Mouse (Mus musculus) activated CD4-positive, CD25-positive, alpha-beta regulatory T cell, adult 4 months (primary cell): ENCODE measurements around the gene Olfr53. TPM values are rescaled to one million over a fixed set of nuclear protein-coding genes. Genes with fewer than 3 reads are reported as not detected.
"Not testable (repeated sequence)": the region's sequence is repeated elsewhere in the genome, so short reads cannot be mapped to it uniquely, and the experiment has no call there.

Experiments
- ATAC-seq: one replicate; pipeline ENCODE4 v1.8.0; 2017
- polyA plus RNA-seq, 2 experiments: library from polyadenylated mRNA; unstranded; fragments of 100-300 nt; shearing (Covaris generic); gene quantifications; one replicate each; pipeline ENCODE4 v1.2.1; 2017

The Olfr53 gene
- polyA plus RNA-seq: not detected

DNA sequence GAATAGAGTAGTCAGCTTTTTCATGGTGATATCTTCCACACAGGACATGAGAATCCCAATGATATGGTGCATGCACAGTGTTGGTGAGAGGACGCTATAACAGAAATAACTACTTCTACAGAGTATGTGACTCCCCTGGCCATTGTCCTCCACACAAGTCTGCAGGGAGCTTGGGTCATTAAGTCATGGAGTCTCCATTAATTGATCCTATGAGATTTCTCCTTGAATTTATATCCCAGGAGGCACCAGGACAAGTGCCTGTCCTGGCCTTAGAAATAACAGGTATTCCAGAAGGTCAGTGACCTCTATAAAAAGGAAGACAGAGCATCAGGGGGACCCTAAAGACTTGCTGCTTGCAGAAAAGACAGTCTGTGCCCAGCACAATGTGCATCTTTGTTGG, at the start of gene Olfr53:
Olfr53 (plus strand) TSS at position 301 of the 400 bp plus-strand sequence.
- ATAC-seq: no peak

DNA sequence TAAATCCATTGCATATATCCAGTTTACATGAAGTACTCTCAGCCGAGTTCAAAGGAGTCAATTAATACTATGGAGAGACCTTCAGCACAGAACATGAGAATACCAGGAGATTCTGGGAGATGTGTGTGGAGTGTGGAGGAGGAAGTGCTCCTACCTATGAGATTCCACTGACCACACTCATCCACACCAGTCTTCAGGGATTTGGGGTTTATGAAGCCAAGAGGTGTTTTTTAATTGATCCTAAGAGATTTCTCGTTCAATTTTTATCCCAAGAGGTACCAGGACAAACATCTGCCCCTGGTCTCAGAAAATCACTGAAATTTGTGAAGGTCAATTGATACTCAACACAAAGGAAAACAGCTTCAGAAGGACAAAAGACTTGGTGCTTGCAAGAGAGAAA, 45.3 kb upstream of the Olfr53 start, which contains the start of gene Olfr46:
Olfr46 (plus strand) TSS at position 301 of the 400 bp plus-strand sequence.
- ATAC-seq: not testable (repeated sequence)

DNA sequence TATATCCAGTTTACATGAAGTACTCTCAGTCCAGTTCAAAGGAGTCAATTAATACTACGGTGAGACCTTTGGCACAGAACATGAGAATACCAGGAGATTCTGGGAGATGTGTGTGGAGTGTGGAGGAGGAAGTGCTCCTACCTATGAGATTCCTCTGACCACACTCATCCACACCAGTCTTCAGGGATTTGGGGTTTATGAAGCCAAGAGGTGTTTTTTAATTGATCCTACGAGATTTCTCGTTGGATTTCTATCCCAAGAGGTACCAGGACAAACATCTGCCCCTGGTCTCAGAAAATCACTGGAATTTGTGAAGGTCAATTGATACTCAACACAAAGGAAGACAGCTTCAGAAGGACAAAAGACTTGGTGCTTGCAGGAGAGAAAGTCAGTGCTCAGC, 17.6 kb upstream of the Olfr53 start, which contains the start of gene Olfr61:
Olfr61 (plus strand) TSS at position 301 of the 400 bp plus-strand sequence.
- not testable (repeated sequence) for ATAC-seq

DNA sequence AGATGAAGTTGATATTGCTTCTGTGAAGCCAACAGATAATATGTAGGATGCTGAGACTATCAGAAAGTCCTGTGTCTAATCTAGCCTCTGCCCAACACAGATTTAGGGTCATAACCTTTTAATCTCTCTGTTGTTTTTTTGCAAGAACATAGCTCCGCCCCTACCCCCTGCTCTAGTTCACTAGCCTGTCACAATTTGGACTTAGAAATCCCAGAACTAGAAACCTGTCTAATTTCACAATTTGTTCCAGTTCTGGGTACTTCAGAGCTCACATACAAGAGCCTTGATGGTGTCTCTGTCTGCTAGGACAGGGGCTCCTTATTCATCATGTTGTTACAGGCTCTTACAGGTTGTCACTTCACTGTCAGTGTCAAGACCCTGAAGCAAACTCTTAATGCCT, 15.7 kb upstream of the Olfr53 start:
- no peak for ATAC-seq

DNA sequence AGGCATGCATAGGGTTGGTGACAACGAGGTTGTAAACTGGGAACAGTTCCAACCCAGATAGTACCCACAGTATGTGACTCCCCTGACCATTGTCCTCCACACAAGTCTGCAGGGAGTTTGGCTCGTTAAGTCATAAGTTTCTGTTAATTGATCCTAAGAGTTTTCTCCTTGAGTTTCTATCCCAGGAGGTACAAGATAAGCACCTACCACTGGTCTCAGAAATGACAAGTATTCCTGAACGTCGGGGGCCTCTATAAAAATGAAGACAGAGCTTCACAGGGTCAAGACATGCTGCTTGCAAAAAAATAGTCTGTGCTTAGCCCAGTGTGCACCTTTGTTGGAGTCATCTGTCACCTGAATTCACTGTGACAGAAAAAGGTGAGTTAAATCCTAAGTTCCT, 13.4 kb downstream of the Olfr53 start, which contains the start of gene Olfr539:
Olfr539 (plus strand) TSS at position 301 of the 400 bp plus-strand sequence.
- ATAC-seq: no peak

DNA sequence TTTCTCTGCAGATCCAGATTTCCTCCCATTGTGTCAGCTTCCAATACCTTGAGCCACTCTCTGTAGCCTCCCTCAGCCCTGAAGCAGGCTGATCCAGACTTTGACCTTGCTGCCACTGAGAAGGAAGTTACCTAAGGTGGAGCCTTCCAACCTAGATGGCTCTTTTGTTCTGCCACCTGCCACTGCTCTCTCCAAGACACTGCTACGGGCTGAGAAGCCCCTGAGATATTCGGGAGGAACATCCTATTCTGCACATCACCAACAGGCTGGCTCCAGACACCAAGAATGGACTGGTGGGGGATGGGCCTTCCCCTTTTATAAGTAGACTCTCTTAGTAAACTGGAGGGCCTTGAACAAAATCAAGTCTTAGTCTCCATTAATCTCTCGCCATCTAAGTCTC, 24.4 kb downstream of the Olfr53 start:
- ATAC-seq: not testable (repeated sequence)

DNA sequence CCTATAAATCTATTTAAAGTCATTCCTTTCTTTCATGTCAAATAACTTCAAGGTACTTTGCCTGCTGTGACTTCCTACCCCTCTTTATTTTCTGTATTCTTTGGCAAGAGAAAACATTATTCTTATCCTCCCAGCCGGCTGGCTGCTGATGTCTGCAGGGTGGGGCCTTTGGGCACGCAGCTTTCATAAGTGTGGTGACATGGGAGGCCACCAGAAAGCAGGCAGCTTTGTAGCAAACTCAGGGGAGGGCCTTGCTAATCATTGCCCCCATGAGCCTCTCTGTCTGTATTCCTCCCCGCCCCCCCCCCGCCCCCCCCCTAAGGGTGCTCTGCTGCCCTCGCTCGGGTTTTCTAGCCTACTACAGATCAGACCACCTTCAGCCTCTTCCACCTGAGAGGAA, 29.6 kb downstream of the Olfr53 start:
- ATAC-seq: no peak

DNA sequence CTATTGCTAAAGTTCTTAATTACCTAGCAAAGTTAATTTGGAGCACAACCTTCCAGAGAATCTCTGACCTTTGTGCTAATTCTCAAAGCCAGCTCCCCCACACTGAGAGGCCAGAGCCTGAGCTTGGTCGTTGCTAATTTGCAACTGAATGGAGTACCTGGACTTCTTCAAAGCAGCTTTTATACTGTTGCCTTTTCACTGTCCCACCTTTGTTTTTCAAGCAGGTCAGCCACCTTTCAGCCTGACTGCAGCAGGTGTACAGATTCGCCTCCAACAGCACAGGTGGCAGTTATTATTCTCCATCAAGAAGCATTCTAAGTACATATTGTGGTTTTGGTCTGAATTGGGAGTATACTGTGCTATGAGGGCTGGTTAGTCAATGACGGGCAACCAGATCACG, 33.3 kb downstream of the Olfr53 start:
- not testable (repeated sequence) for ATAC-seq

DNA sequence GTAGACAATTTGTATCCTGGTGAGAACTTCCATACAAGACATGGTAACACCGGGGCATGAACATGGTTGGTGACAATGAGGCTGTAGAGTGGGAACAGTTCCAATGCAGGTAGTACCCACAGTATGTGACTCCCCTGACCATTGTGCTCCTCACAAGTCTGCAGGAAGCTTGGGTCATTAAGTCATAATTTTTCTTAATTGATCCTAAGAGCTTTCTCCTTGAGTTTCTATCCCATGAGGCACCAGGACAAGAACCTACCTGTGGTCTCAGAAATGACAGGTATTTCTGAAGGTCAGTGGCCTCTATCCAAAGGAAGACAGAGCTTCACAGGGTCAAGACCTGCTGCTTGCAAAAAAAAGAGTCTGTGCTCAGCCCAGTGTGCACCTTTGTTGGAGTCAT, 35.4 kb downstream of the Olfr53 start, which contains the start of gene Olfr45:
Olfr45 (plus strand) TSS at position 301 of the 400 bp plus-strand sequence.
- ATAC-seq: no peak

DNA sequence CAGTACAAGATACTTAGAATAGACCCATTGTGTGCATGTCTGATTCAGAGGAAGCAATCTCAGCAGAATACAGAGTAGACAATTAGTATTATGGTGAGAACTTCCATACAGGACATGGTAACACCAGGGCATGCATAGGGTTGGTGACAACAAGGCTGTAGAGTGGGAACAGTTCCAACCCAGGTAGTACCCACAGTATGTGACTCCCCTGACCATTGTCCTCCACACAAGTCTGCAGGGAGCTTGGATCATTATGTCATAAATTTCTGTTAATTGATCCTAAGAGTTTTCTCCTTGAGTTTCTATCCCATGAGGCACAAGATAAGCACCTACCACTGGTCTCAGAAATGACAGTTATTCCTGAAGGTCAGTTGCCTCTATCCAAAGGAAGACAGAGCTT, 50.7 kb downstream of the Olfr53 start, which contains the start of gene Olfr541:
Olfr541 (plus strand) TSS at position 301 of the 400 bp plus-strand sequence.
- no peak for ATAC-seq

Other genes starting within 250 kb of the Olfr53 start
- not detected for gene Olfr531, start 243.5 kb upstream of the Olfr53 start, polyA plus RNA-seq
- under 1 TPM in 1 of 2 experiments, not detected in 1; 0.29 TPM for gene Olfr532, start 224.8 kb upstream of the Olfr53 start, polyA plus RNA-seq
- gene Olfr533, start 183.1 kb upstream of the Olfr53 start, polyA plus RNA-seq: not detected
- gene Olfr535, start 162.2 kb upstream of the Olfr53 start, polyA plus RNA-seq: not detected
- not detected for gene Olfr536, start 139.1 kb upstream of the Olfr53 start, polyA plus RNA-seq
- not detected for gene Olfr538, start 78.6 kb upstream of the Olfr53 start, polyA plus RNA-seq
- under 1 TPM in 1 of 2 experiments, not detected in 1; 0.08 TPM for gene Olfr46, start 45.2 kb upstream of the Olfr53 start, polyA plus RNA-seq
- gene Olfr61, start 17.5 kb upstream of the Olfr53 start, polyA plus RNA-seq: not detected
- under 1 TPM; 0.05 to 0.24 TPM for gene Olfr539, start 13.5 kb downstream of the Olfr53 start, polyA plus RNA-seq
- not detected for gene Olfr45, start 35.5 kb downstream of the Olfr53 start, polyA plus RNA-seq
- not detected for gene Olfr541, start 50.8 kb downstream of the Olfr53 start, polyA plus RNA-seq
- gene Cyp2e1, start 117.3 kb downstream of the Olfr53 start, polyA plus RNA-seq: under 1 TPM in 1 of 2 experiments, not detected in 1; 0.21 TPM
- gene Syce1, start 141.4 kb downstream of the Olfr53 start, polyA plus RNA-seq: under 1 TPM; 0.33 to 0.38 TPM
- under 1 TPM; 0.13 to 0.23 TPM for gene Zfp941, start 175.7 kb downstream of the Olfr53 start, polyA plus RNA-seq
- gene Urah, start 188.6 kb downstream of the Olfr53 start, polyA plus RNA-seq: not detected
- gene Scgb1c1, start 199.1 kb downstream of the Olfr53 start, polyA plus RNA-seq: not detected
- gene Odf3, start 201.4 kb downstream of the Olfr53 start, polyA plus RNA-seq: not detected
- not detected for gene Gm45785, start 209.9 kb downstream of the Olfr53 start, polyA plus RNA-seq
- gene Ric8a, start 210.5 kb downstream of the Olfr53 start, polyA plus RNA-seq: 10 to 100 TPM; 51.6 to 57.0 TPM
- 10 to 100 TPM; 33.1 to 48.2 TPM for gene Bet1l, start 211.1 kb downstream of the Olfr53 start, polyA plus RNA-seq
- gene Psmd13, start 235.5 kb downstream of the Olfr53 start, polyA plus RNA-seq: 100 to 1,000 TPM; 110 to 160 TPM
- gene Sirt3, start 235.9 kb downstream of the Olfr53 start, polyA plus RNA-seq: 1 to 10 TPM; 5.9 to 8.0 TPM